Mouse (Mus musculus) CH12.LX (cell line): ENCODE data around the gene Sesn1. TPM values are rescaled to one million over a fixed set of nuclear protein-coding genes. Genes with fewer than 3 reads are reported as not detected.

ENCODE experiments used
- DNase-seq: peaks from one replicate; pipeline ENCODE4 v3.0.0-alpha.2; 2013; ENCODE audit errors: extremely low read depth
- H3K27ac ChIP-seq: 2 replicates; pipeline ENCODE4 v1.5.1; 2012; ENCODE audit warnings: low read depth, mild to moderate bottlenecking, control low read depth, moderate library complexity; ENCODE audit not compliant: insufficient read depth
- H3K27me3 ChIP-seq: replicated peaks from 2 replicates; pipeline ENCODE3; 2012; ENCODE audit warnings: inconsistent platforms
- H3K36me3 ChIP-seq, 2 experiments: replicated peaks in 1 of 2; 2 replicates each; pipeline versions ENCODE3 to v1.6.1; 2012; ENCODE audit warnings: inconsistent platforms in 1 of 2, low read length in 1 of 2, mild to moderate bottlenecking in 1 of 2, mixed read lengths in 1 of 2, moderate library complexity in 1 of 2; ENCODE audit not compliant: control insufficient read depth in 1 of 2, insufficient read depth in 1 of 2
- H3K4me1 ChIP-seq, 2 experiments: 2 replicates each; pipeline ENCODE4 v1.6.1; 2012; ENCODE audit warnings: inconsistent platforms in 1 of 2, moderate library complexity in 1 of 2; ENCODE audit not compliant: insufficient read depth in 2 of 2, control insufficient read depth in 1 of 2
- H3K4me2 ChIP-seq: 2 replicates; pipeline ENCODE4 v1.6.1; 2012; ENCODE audit warnings: low read depth, mild to moderate bottlenecking, control low read depth; ENCODE audit not compliant: poor library complexity, insufficient read depth, severe bottlenecking
- H3K4me3 ChIP-seq, 3 experiments: fragments of 150-350 bp in 1 of 3; sonication (generic) in 1 of 3; replicated peaks in 1 of 3; 2 replicates each; pipeline versions ENCODE3 to v1.5.1; 2011 to 2012; ENCODE audit warnings: low read depth in 2 of 3, low read length in 2 of 3, mild to moderate bottlenecking in 2 of 3, moderate library complexity in 2 of 3, control low read depth in 1 of 3, improper control_type of control experiment in 1 of 3, inconsistent platforms in 1 of 3, mixed read lengths in 1 of 3; ENCODE audit not compliant: poor library complexity in 1 of 3
- H3K79me2 ChIP-seq: replicated peaks from 2 replicates; pipeline ENCODE4 v1.6.1; 2012; ENCODE audit warnings: mild to moderate bottlenecking, moderate library complexity; ENCODE audit not compliant: control insufficient read depth, poor library complexity, insufficient read depth, severe bottlenecking; ENCODE audit errors: extremely low read depth
- H3K9ac ChIP-seq: 2 replicates; pipeline ENCODE4 v1.6.1; 2012; ENCODE audit warnings: low read depth, mild to moderate bottlenecking, control low read depth, moderate library complexity; ENCODE audit not compliant: insufficient read depth
- H3K9me3 ChIP-seq: replicated peaks from 2 replicates; pipeline ENCODE3; 2012; ENCODE audit warnings: low read length, inconsistent platforms, mixed read lengths
- CTCF ChIP-seq, 2 experiments: IDR thresholded peaks in 1 of 2; conservative IDR thresholded peaks in 1 of 2; 2 replicates each; pipeline ENCODE4 v1.5.1; 2011 to 2012; ENCODE audit warnings: low read depth in 2 of 2, low read length in 2 of 2, improper control_type of control experiment in 1 of 2, inconsistent platforms in 1 of 2, mild to moderate bottlenecking in 1 of 2, moderate library complexity in 1 of 2
- IRF4 ChIP-seq: IDR thresholded peaks from 2 replicates; pipeline ENCODE4 v1.6.1; 2014; ENCODE audit warnings: low read depth, mild to moderate bottlenecking, inconsistent platforms, low read length, improper control_type of control experiment
- JUND ChIP-seq: conservative IDR thresholded peaks from 2 replicates; pipeline ENCODE4 v1.6.1; 2011; ENCODE audit warnings: low read depth, low read length, improper control_type of control experiment
- KAT2A ChIP-seq: IDR thresholded peaks from 2 replicates; pipeline ENCODE4 v1.6.1; 2012; ENCODE audit warnings: low read length, improper control_type of control experiment, inconsistent platforms; ENCODE audit not compliant: insufficient replicate concordance
- MAX ChIP-seq: IDR thresholded peaks from 2 replicates; pipeline ENCODE4 v1.6.1; 2011; ENCODE audit warnings: low read length, improper control_type of control experiment
- MAZ ChIP-seq: IDR thresholded peaks from 2 replicates; pipeline ENCODE4 v1.6.1; 2012; ENCODE audit warnings: low read depth, mild to moderate bottlenecking, inconsistent platforms, low read length, improper control_type of control experiment, moderate library complexity
- MEF2A ChIP-seq: IDR thresholded peaks from 2 replicates; pipeline ENCODE4 v1.6.1; 2014; ENCODE audit warnings: low read depth, mild to moderate bottlenecking, inconsistent platforms, low read length, improper control_type of control experiment, borderline replicate concordance
- MXI1 ChIP-seq: IDR thresholded peaks from 2 replicates; pipeline ENCODE4 v1.6.1; 2011; ENCODE audit warnings: mild to moderate bottlenecking, low read depth, low read length, improper control_type of control experiment
- MYC ChIP-seq: IDR thresholded peaks from 2 replicates; pipeline ENCODE4 v1.6.1; 2011; ENCODE audit warnings: low read depth, mild to moderate bottlenecking, improper control_type of control experiment, low read length
- NRF1 ChIP-seq: IDR thresholded peaks from 2 replicates; pipeline ENCODE4 v1.6.1; 2014; ENCODE audit warnings: low read depth, mild to moderate bottlenecking, inconsistent platforms, low read length, improper control_type of control experiment, moderate library complexity
- RAD21 ChIP-seq: IDR thresholded peaks from 2 replicates; pipeline ENCODE4 v1.6.1; 2011; ENCODE audit warnings: low read depth, mild to moderate bottlenecking, low read length, improper control_type of control experiment, moderate library complexity
- UBTF ChIP-seq: IDR thresholded peaks from 2 replicates; pipeline ENCODE4 v1.6.1; 2012; ENCODE audit warnings: low read depth, mild to moderate bottlenecking, inconsistent platforms, low read length, improper control_type of control experiment, moderate library complexity
- ZC3H11A ChIP-seq: IDR thresholded peaks from 2 replicates; pipeline ENCODE4 v1.6.1; 2012; ENCODE audit warnings: low read depth, mild to moderate bottlenecking, inconsistent platforms, low read length, improper control_type of control experiment
- ZMIZ1 ChIP-seq: IDR thresholded peaks from 2 replicates; pipeline ENCODE4 v1.6.1; 2012; ENCODE audit warnings: low read depth, mild to moderate bottlenecking, inconsistent platforms, low read length, improper control_type of control experiment
- ZNF384 ChIP-seq: IDR thresholded peaks from 2 replicates; pipeline ENCODE4 v1.6.1; 2012; ENCODE audit warnings: low read depth, low read length, improper control_type of control experiment, inconsistent platforms
- dilution Hi-C: fragments of 300-500 bp; cut with MboI; formaldehyde crosslinking; loops from 2 replicates; pipeline ENCODE4 v1.14.3; 2020; ENCODE audit warnings: low sequenced_read_pairs; ENCODE audit not compliant: extremely low pct_unique_long_range_greater_than_20kb, extremely low pct_ligation_motif_present
- in situ Hi-C: fragments of 300-500 bp; cut with MboI; formaldehyde crosslinking; loops from 3 replicates; pipeline ENCODE4 v1.14.3; 2019; ENCODE audit warnings: low sequenced_read_pairs, low pct_ligation_motif_present, low pct_unique_long_range_greater_than_20kb, mixed read lengths
- polyA plus RNA-seq: library from polyadenylated mRNA; unstranded; fragments of >175 nt; gene quantifications from 2 replicates; pipeline ENCODE4 v1.2.1, GENCODE M21; 2012; ENCODE audit warnings: low read depth; ENCODE audit not compliant: insufficient read length
- total RNA-seq, 2 experiments: library from RNA; depleted of rRNA; stranded (reverse); fragments of 300-350 nt in 1 of 2; fragments of >200 nt in 1 of 2; gene quantifications; 2 replicates each; pipeline ENCODE4 v1.2.3; 2012 to 2014

Gene Sesn1
- total and polyA plus RNA-seq, 3 experiments, result 10.4 to 27.8 (median 22.0) TPM

- Histone ChIP-seq H3K9ac (no peak overlapping the region), H3K27ac (no peak overlapping the region), H3K4me2 (no peak overlapping the region), H3K4me3 (no peak overlapping the region), H3K27me3 (no peaks in the 10 kb centered on the region), H3K4me1 (peaks cover 2 to 36% of the 10 kb centered on the region in 2 experiments; a peak in 3 of 4 replicates), H3K79me2 (no peaks in the 10 kb centered on the region), H3K36me3 (peaks cover 15 to 61% of the 10 kb centered on the region in 2 experiments), H3K9me3 (no peaks in the 10 kb centered on the region)
- dilution Hi-C loops, result no loop called here
- no peak for DNase-seq
- TF ChIP-seq MAZ (no peak), CTCF (conservative IDR thresholded peaks at IDR 0.05 in 1 of 2, IDR thresholded peaks at IDR 0.05 in 1 of 2; ENCODE audit: low read depth in 2 of 2, low read length in 2 of 2) (no peak), MXI1 (no peak), NRF1 (no peak), KAT2A (no peak), MEF2A (no peak), MAX (no peak), UBTF (no peak), ZNF384 (no peak)
- in situ Hi-C loops, result no loop called here
These were observed 98.2 kb downstream of the Sesn1 start for GRCm38 (mm10) chr10:41907950-41908349.

DNA sequence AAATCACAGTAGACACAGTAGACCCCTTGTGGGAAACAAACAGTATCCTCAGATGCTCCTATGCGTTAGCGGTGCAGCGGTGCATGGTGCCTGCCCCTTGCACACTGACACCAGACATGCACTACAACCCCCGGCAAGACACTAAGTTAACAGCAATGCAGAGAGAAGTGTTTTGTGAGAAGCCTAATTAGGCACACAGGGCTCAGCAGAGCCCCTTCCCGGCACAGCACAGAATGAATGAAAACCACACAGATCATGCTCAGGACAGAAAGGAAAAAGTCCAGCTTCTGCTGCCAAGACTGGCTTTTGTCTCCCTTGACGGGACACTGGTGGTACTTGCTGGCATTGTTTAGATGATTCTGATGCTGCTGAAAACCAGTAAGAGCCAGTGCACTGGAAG lies 99.2 kb downstream of the Sesn1 start:
- TF ChIP-seq JUND (no peak), MAZ (no peak), ZC3H11A (no peak), ZMIZ1 (no peak), RAD21 (no peak), MEF2A (no peak), NRF1 (no peak), IRF4 (no peak), MYC (no peak)
- TF ChIP-seq, all 38 proteins: peak for 0
- no peaks in the 10 kb centered on the region for H3K79me2 ChIP-seq
- no peaks in the 10 kb centered on the region for H3K9me3 ChIP-seq
- H3K4me3 ChIP-seq, result no peak overlapping the region
- no peak overlapping the region for H3K4me2 ChIP-seq
- H3K4me1 ChIP-seq, result peaks cover 2 to 36% of the 10 kb centered on the region in 2 experiments; a peak in 3 of 4 replicates
- peaks cover 15 to 53% of the 10 kb centered on the region in 2 experiments for H3K36me3 ChIP-seq
- dilution Hi-C loops, result no loop called here
- no peak for DNase-seq
- no peaks in the 10 kb centered on the region for H3K27me3 ChIP-seq
- no peak overlapping the region for H3K9ac ChIP-seq
- in situ Hi-C loops, result no loop called here
- no peak overlapping the region for H3K27ac ChIP-seq
